Mouse (Mus musculus) C2C12 (cell line): ENCODE results near the gene Coq5. TPM values are rescaled to one million over a fixed set of nuclear protein-coding genes. Genes with fewer than 3 reads are reported as not detected.

ENCODE experiments used
- H3K27me3 ChIP-seq: one replicate; pipeline ENCODE4 v1.6.1; 2011; ENCODE audit not compliant: control insufficient read depth, insufficient read depth, insufficient read length
- H3K36me3 ChIP-seq: one replicate; pipeline ENCODE4 v1.6.1; 2011; ENCODE audit not compliant: control insufficient read depth, insufficient read depth
- H3K4me3 ChIP-seq: one replicate; pipeline ENCODE4 v1.5.1; 2011; ENCODE audit warnings: mild to moderate bottlenecking, control low read depth; ENCODE audit not compliant: poor library complexity, insufficient read depth, severe bottlenecking
- H3K79me2 ChIP-seq: one replicate; pipeline ENCODE4 v1.6.1; 2011; ENCODE audit not compliant: control insufficient read depth, insufficient read depth
- H3K79me3 ChIP-seq: one replicate; pipeline ENCODE4 v1.6.1; 2011; ENCODE audit warnings: low read depth, control low read depth
- H3ac ChIP-seq: one replicate; pipeline ENCODE3; 2011; ENCODE audit warnings: low read depth; ENCODE audit not compliant: control insufficient read depth, insufficient read length
- CEBPB ChIP-seq: IDR thresholded peaks from one replicate; pipeline ENCODE4 v1.6.1; 2011; ENCODE audit warnings: low read depth, mild to moderate bottlenecking, control low read depth, moderate library complexity
- CTCF ChIP-seq: IDR thresholded peaks from one replicate; pipeline ENCODE4 v1.5.1; 2011; ENCODE audit not compliant: control insufficient read depth, insufficient read depth, insufficient read length
- FOSL1 ChIP-seq: IDR thresholded peaks from one replicate; pipeline ENCODE4 v1.8.0; 2011; ENCODE audit warnings: mild to moderate bottlenecking, low read length; ENCODE audit not compliant: poor library complexity, insufficient read depth, severe bottlenecking
- MAX ChIP-seq: IDR thresholded peaks from one replicate; pipeline ENCODE4 v1.6.1; 2011; ENCODE audit warnings: mild to moderate bottlenecking, control low read depth
- MYOD1 ChIP-seq: IDR thresholded peaks from one replicate; pipeline ENCODE4 v1.6.1; 2011; ENCODE audit warnings: low read depth; ENCODE audit not compliant: control insufficient read depth, insufficient read length
- MYOG ChIP-seq: IDR thresholded peaks from one replicate; pipeline ENCODE4 v1.6.1; 2011; ENCODE audit not compliant: control insufficient read depth, insufficient read length; ENCODE audit errors: extremely low read depth
- USF1 ChIP-seq: IDR thresholded peaks from one replicate; pipeline ENCODE4 v1.6.1; 2011; ENCODE audit warnings: low read depth, mild to moderate bottlenecking, control low read depth, moderate library complexity
- long read RNA-seq, 2 experiments: library from polyadenylated mRNA; unstranded; transcript quantifications; one replicate each; pipeline ENCODE4 v2.0.0; 2019 to 2020
- polyA plus RNA-seq: library from polyadenylated mRNA; unstranded; fragments of >200 nt; fragmentation: generic; extraction: Trizol; gene quantifications from one replicate; pipeline ENCODE4 v1.2.1, GENCODE M21; 2012; ENCODE audit warnings: missing spikeins

Gene Coq5
- 27.6 TPM for polyA plus RNA-seq
- long read RNA-seq, experiment 1, transcript Coq5-201 (7 exons, 2,037 nt), result major isoform, 49 of 52 reads
- long read RNA-seq, experiment 1, partial matches to known transcripts, result 1 of 52 reads
- long read RNA-seq, experiment 1, other reads (novel, unspliced or antisense), result 2 of 52 reads
- long read RNA-seq, experiment 2, transcript Coq5-201 (7 exons, 2,037 nt), result major isoform, 250 of 262 reads
- long read RNA-seq, experiment 2, partial matches to known transcripts, result 1 of 262 reads
- long read RNA-seq, experiment 2, other reads (novel, unspliced or antisense), result 11 of 262 reads

DNA sequence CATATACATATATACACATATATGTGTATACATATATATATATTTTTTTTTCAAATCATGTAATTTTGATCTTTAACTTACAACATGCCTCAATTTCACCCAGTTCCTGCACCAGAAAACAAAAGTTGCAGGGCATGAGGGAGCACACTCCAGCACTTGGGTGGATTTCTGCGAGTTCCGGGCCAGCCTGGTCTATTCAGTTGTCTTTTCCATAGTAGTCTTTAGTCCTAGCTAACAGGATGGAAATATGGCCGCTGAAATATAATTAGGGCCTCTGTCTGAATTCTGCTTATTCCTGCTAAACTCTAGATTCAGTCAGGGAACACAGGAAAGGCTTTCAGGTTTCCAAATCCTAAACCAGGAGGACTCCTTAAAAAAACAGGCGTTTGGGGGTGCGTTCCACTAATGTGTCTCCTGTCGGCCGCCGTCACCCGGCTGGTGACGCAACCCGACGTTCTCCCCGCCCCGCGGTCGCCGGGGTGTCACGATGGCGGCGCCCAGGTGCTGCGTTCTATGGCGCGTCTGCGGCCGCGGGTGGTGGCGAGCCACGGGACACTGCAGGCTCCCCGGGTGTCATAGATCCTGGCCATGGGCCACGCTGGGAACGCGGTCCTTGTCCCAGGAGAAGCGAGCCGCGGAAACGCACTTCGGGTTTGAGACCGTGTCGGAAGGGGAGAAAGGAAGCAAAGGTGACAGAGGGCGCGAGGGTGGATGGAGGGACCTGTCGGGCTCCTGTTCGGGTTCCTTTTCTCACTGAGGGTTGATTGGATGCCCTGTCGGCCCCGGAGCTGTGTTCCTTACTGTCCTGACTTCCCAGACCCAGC, at the start of gene Coq5:
TSS of gene Coq5 (plus strand) at position 441 of the 824 bp plus-strand sequence.
- H3K79me2 ChIP-seq, result peaks cover 32% of the 10 kb centered on the region

DNA sequence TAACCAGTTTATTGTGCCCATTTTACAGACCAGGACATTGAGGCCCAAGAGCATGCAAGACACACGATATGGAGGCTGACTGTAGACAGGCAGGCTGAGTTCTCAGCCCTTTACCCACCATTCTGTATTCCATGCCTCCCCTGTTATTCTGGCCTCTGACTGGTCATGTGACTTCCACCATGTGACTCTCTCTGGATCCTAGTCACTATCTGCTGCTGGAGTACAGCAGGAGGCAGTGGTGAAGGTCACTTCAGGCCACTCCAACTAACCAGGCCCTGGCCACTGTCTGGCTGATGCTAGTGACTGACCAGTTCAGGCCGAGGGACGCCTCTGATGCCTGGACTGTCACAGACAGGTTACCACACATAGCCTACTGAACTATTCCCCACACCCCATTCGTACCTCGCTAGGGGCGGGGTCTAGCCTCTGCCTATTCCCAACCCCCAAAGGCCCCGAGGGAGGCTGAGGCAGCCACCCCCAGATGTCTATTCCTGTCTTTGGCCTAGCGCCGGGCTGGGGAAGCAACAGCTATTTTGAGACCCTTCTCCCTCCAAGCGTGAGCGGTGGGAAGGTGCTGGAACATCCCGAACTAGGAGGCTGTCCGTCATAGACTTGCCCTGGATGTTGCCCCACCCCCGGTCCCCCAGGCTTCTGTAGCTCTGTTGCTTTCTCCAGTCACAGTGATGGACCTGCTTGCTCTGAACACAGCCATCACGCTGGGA, 48.5 kb upstream of the Coq5 start:
- H3K36me3 ChIP-seq, result no peaks in the 10 kb centered on the region
- no peaks in the 10 kb centered on the region for H3K79me2 ChIP-seq
- no peaks in the 10 kb centered on the region for H3K27me3 ChIP-seq
- peak; percentile 47 for TF ChIP-seq USF1
- no peak for TF ChIP-seq MAX
- no peaks in the 10 kb centered on the region for H3K79me3 ChIP-seq
- H3K4me3 ChIP-seq, result no peak overlapping the region
- H3ac ChIP-seq, result no peak overlapping the region

More for the DNA sequence above, at the start of gene Coq5:
- H3K4me3 ChIP-seq, result peak within 1 kb of the TSS; percentile 95
- peak within 1 kb of the TSS; percentile 73 for H3ac ChIP-seq
- H3K27me3 ChIP-seq, result no peaks in the 10 kb centered on the region
- H3K79me3 ChIP-seq, result peaks cover 9% of the 10 kb centered on the region
- TF ChIP-seq CEBPB (peak; percentile 88), MYOD1 (no peak)
- H3K36me3 ChIP-seq, result peaks cover 11% of the 10 kb centered on the region

DNA sequence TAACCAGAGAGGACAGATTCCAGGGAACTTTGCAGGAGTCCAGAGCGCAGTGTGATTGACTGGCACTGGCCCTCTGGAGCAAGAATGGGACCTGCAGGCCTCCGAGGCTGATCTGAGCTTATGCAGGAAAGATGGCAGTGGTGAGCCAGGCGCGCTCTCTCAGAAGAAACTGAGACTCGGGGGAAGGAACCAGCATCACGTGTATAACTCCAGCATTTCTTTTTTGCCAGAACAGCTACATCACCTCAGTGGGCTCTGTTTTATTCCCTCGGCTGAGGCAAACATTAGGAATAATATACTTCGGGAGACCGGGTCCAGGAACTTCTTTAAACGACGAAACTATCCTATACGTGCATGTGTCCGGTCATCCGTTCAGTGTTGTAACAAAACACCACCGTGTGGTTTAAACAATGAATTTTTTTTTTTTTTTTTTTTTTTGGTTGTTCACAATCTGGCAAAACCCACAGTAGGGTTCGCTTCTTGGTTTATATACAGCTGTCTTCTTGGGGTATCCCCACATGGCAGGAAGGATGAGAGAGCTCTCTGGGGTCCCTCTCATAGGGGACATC, 47.8 kb upstream of the Coq5 start:
- Histone ChIP-seq H3K79me2 (no peaks in the 10 kb centered on the region), H3K4me3 (no peak overlapping the region), H3K27me3 (no peaks in the 10 kb centered on the region), H3K36me3 (no peaks in the 10 kb centered on the region), H3ac (no peak overlapping the region), H3K79me3 (no peaks in the 10 kb centered on the region)
- TF ChIP-seq MYOD1 (no peak), USF1 (no peak), CEBPB (no peak), MAX (no peak), MYOG (no peak), FOSL1 (no peak), CTCF (no peak)

DNA sequence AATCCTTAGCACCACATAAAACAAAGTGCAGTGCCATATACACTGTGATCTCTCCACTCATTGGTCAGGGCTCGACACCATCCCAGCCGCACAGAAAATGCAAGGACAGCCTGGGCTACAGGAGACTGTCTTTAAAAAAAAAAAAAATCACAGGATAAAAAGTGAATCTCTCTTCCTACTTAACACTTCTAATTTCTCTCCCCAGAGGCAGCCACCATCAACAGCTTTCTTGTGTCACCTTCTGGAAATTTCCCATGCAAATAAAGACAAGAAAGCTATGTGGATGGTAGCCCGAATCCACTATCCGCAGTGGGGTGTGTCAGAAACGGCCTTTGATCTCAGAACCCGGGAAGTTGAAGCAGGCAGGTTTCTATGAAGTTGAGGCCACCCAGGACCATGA, 47.0 kb upstream of the Coq5 start:
- no peaks in the 10 kb centered on the region for H3K79me2 ChIP-seq
- no peaks in the 10 kb centered on the region for H3K27me3 ChIP-seq
- H3K36me3 ChIP-seq, result no peaks in the 10 kb centered on the region
- H3ac ChIP-seq, result no peak overlapping the region
- no peaks in the 10 kb centered on the region for H3K79me3 ChIP-seq
- TF ChIP-seq MYOD1 (no peak), CTCF (no peak)
- no peak overlapping the region for H3K4me3 ChIP-seq

DNA sequence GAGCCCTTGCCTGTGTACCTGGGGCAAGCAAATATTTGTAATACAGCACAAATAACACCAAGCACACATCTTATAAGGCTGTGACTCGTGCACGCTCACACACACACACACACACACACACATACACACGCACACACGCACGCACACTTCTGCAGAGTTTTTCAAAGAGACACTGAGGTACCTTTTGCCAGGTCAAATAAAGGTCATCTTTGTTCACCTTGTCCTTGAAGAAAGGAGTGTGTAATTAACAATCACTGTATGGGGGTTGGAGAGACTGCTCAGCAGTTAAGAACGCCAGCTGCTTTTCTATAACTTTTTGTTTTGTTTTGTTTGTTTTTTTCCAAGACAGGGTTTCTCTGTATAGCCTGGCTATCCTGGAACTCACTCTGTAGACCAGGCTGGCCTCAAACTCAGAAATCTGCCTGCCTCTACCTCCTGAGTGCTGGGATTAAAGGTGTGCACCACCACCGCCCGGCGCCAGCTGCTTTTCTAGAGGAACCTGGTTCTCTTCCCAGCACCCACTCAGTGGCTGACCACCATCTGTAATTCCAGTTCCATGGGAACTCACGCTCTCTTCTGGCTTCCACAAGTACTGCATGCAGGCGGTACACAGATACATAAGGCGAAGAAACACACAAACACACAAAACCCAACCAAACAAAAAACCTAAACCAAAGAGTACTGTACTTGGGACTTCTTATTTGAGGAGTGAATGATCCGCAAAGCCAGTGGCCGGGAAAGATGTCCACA, 46.3 kb upstream of the Coq5 start:
- H3K27me3 ChIP-seq, result no peaks in the 10 kb centered on the region
- no peaks in the 10 kb centered on the region for H3K79me3 ChIP-seq
- TF ChIP-seq MYOD1 (no peak), USF1 (no peak), CEBPB (no peak), FOSL1 (no peak), MYOG (no peak), MAX (no peak), CTCF (no peak)
- H3K36me3 ChIP-seq, result no peaks in the 10 kb centered on the region
- no peak overlapping the region for H3ac ChIP-seq
- no peak overlapping the region for H3K4me3 ChIP-seq
- peaks cover 3% of the 10 kb centered on the region for H3K79me2 ChIP-seq
